Mouse (Mus musculus) liver, embryonic 15.5 days (tissue): ENCODE data around the gene Xpo5. TPM values are rescaled to one million over a fixed set of nuclear protein-coding genes. Genes with fewer than 3 reads are reported as not detected.

ENCODE experiments used
- ATAC-seq: fragments of 200-750 bp; cut with Nextera tagmentation; 2 replicates; pipeline ENCODE4 v1.8.0; 2017; ENCODE audit warnings: moderate number of reproducible peaks, mild to moderate bottlenecking, moderate library complexity; ENCODE audit not compliant: insufficient read depth
- H3K27ac ChIP-seq: fragments of 300-500 bp; sonication (generic); replicated peaks from 2 replicates; pipeline ENCODE4 v1.5.1; 2015; ENCODE audit warnings: mild to moderate bottlenecking, inconsistent platforms
- H3K27me3 ChIP-seq: fragments of 300-500 bp; sonication (generic); 2 replicates; pipeline ENCODE4 v1.6.1; 2015; ENCODE audit warnings: mild to moderate bottlenecking, inconsistent platforms
- H3K36me3 ChIP-seq: fragments of 300-500 bp; sonication (generic); replicated peaks from 2 replicates; pipeline ENCODE4 v1.6.1; 2015; ENCODE audit warnings: moderate library complexity, mild to moderate bottlenecking, inconsistent platforms
- H3K4me1 ChIP-seq: fragments of 300-500 bp; sonication (generic); replicated peaks from 2 replicates; pipeline ENCODE4 v1.6.1; 2015; ENCODE audit warnings: inconsistent platforms
- H3K4me2 ChIP-seq: fragments of 300-500 bp; sonication (generic); 2 replicates; pipeline ENCODE4 v1.6.1; 2015; ENCODE audit warnings: moderate library complexity, mild to moderate bottlenecking, inconsistent platforms
- H3K4me3 ChIP-seq: fragments of 300-500 bp; sonication (generic); replicated peaks from 2 replicates; pipeline ENCODE4 v1.5.1; 2015; ENCODE audit warnings: mild to moderate bottlenecking, inconsistent platforms
- H3K9ac ChIP-seq: fragments of 300-500 bp; sonication (generic); 2 replicates; pipeline ENCODE4 v1.6.1; 2015; ENCODE audit warnings: moderate library complexity, mild to moderate bottlenecking, inconsistent platforms
- H3K9me3 ChIP-seq: fragments of 300-500 bp; sonication (generic); replicated peaks from 2 replicates; pipeline ENCODE4 v1.6.1; 2016; ENCODE audit warnings: inconsistent platforms
- WGBS: fragments of 180-500 bp; shearing (Covaris S2); methylation state at CpG from one replicate; pipeline ENCODE4 v1.1.7; 2015; ENCODE audit warnings: mixed read lengths; ENCODE audit not compliant: insufficient replicate concordance; 5-methylcytosine and 5-hydroxymethylcytosine counted together
- microRNA counts: library from miRNA; unstranded; fragments of <30 nt; microRNA quantifications from one replicate; lab custom pipeline; 2016
- microRNA-seq: library from miRNA; unstranded; fragments of <30 nt; microRNA quantifications from one replicate; pipeline ENCODE4, GENCODE M21; 2016
- polyA plus RNA-seq: library from polyadenylated mRNA; unstranded; fragments of >200 nt; fragmentation: Nextera tagmentation; extraction: Ambion mirVana; gene quantifications from 2 replicates; pipeline ENCODE4 v1.2.1, GENCODE M21; 2015

The Xpo5 gene
- polyA plus RNA-seq, 1 experiment from 2014 or later: 14.4 TPM

DNA sequence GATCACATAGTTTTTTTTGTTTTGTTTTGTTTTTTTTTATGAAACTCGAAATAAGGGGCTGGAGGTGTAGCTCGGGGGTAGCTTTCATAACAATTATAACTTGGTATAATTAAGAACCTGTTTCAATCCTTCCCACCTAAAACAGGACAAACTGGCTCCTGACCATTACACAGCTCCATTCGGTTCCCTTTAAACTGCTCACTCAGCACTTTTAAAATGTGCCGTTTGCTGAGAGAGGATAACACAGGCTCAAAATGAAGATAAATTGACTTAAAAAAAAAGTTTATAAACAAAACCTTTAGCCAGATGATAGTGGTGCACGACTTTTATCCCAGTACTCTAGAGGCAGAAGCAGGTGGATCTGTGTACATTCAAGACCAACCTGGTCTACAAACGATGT, 82.8 kb downstream of the Xpo5 start:
- H3K27ac ChIP-seq: no peak overlapping the region
- ATAC-seq: no peak
- H3K4me2 ChIP-seq: no peak overlapping the region
- H3K4me3 ChIP-seq: no peak overlapping the region
- no peak overlapping the region for H3K9ac ChIP-seq
- peaks cover 5% of the 10 kb centered on the region; the same call in 1 of the 2 replicates for H3K36me3 ChIP-seq
- 47% methylated on average over 6 of the region's 6 CpGs for WGBS
- no peaks in the 10 kb centered on the region for H3K9me3 ChIP-seq
- H3K4me1 ChIP-seq: peaks cover 20% of the 10 kb centered on the region
- H3K27me3 ChIP-seq: peaks cover 16% of the 10 kb centered on the region

GRCm38 (mm10) chr17:46287678-46288095, 85.1 kb downstream of the Xpo5 start:
- Histone ChIP-seq H3K4me2 (no peak overlapping the region), H3K4me3 (no peak overlapping the region), H3K9me3 (no peaks in the 10 kb centered on the region), H3K9ac (no peak overlapping the region), H3K27ac (no peak overlapping the region), H3K4me1 (peaks cover 5% of the 10 kb centered on the region), H3K36me3 (no peaks in the 10 kb centered on the region), H3K27me3 (peaks cover 26% of the 10 kb centered on the region)
- ATAC-seq: no peak
- 58% methylated on average over 11 of the region's 11 CpGs for WGBS

MicroRNAs within 50 kb of the gene (microRNA counts, 519-probe panel; counts per million panel counts)
- microRNA mmu-miR-693-3p (lab: Ali Mortazavi, UCI) (not detected), microRNA mmu-miR-693-5p (lab: Ali Mortazavi, UCI) (1,189 counts per million, percentile 4 among the panel's probes with 10 or more counts)

Small RNA genes within 50 kb of the gene (microRNA-seq; reads per million reads assigned to microRNA genes)
- gene Mir693: 4.6 reads per million, percentile 15 among the genes with 10 or more reads in this experiment

Other genes starting within 250 kb of the Xpo5 start
- 1.2 and 1.4 TPM in 2 replicates for gene Vegfa, start 170.4 kb upstream of the Xpo5 start, polyA plus RNA-seq
- gene Mrps18a, start 91.8 kb upstream of the Xpo5 start, polyA plus RNA-seq: 60.7 and 64.6 TPM in 2 replicates
- gene Rsph9, start 58.6 kb upstream of the Xpo5 start, polyA plus RNA-seq: 0.83 and 1.1 TPM in 2 replicates
- gene Mad2l1bp, start 49.2 kb upstream of the Xpo5 start, polyA plus RNA-seq: 42.5 and 47.5 TPM in 2 replicates
- 33.2 and 36.8 TPM in 2 replicates for gene Gtpbp2, start 41.8 kb upstream of the Xpo5 start, polyA plus RNA-seq
- 15.8 and 17.1 TPM in 2 replicates for gene Polh, start 137 bp upstream of the Xpo5 start, polyA plus RNA-seq
- gene Polr1c, start 45.3 kb downstream of the Xpo5 start, polyA plus RNA-seq: 29.0 and 30.6 TPM in 2 replicates
- 44.2 and 59.9 TPM in 2 replicates for gene Yipf3, start 45.3 kb downstream of the Xpo5 start, polyA plus RNA-seq
- 0.08 TPM in 1 of 2 replicates, not detected in the other for gene Lrrc73, start 50.7 kb downstream of the Xpo5 start, polyA plus RNA-seq
- 9.8 and 10.5 TPM in 2 replicates for gene Tjap1, start 80.2 kb downstream of the Xpo5 start, polyA plus RNA-seq
- 0.24 TPM in 1 of 2 replicates, not detected in the other for gene Dlk2, start 94.6 kb downstream of the Xpo5 start, polyA plus RNA-seq
- 1.8 and 2.0 TPM in 2 replicates for gene Abcc10, start 125.6 kb downstream of the Xpo5 start, polyA plus RNA-seq
- gene Zfp318, start 180.9 kb downstream of the Xpo5 start, polyA plus RNA-seq: 1.5 and 1.7 TPM in 2 replicates
- not detected in 2 replicates for gene Crip3, start 226.1 kb downstream of the Xpo5 start, polyA plus RNA-seq
- not detected in 2 replicates for gene Slc22a7, start 235.7 kb downstream of the Xpo5 start, polyA plus RNA-seq